Mouse (Mus musculus): Measurements from ENCODE around the gene Trip12. TPM values are rescaled to one million over a fixed set of nuclear protein-coding genes. Genes with fewer than 3 reads are reported as not detected.

The Trip12 gene
- 100 to 1,000 TPM; 197 to 229 TPM for total RNA-seq (2021)
- long read RNA-seq, experiment 1, full-length matches to known transcripts = 1 of 15 reads
- long read RNA-seq, experiment 1, partial matches to known transcripts = 2 of 15 reads
- long read RNA-seq, experiment 1, other reads (novel, unspliced or antisense) = 12 of 15 reads
- long read RNA-seq, experiment 2, full-length matches to known transcripts = 3 of 37 reads
- long read RNA-seq, experiment 2, partial matches to known transcripts = 23 of 37 reads
- long read RNA-seq, experiment 2, other reads (novel, unspliced or antisense) = 11 of 37 reads

- DNase-seq (ENCODE audit: low spot score in 2 of 2) = no peak
Measured at GRCm38 (mm10) chr1:84840018-84840664, at the start of gene Trip12. Trip12 (minus strand) TSS chr1:84840516.

GRCm38 (mm10) chr1:84890005-84890393 is 49.7 kb upstream of the Trip12 start:
- no peak for DNase-seq (ENCODE audit: low spot score in 2 of 2)

GRCm38 (mm10) chr1:84889330-84890004 is 49.2 kb upstream of the Trip12 start:
- DNase-seq (ENCODE audit: low spot score in 2 of 2) = no peak

- DNase-seq (ENCODE audit: low spot score in 2 of 2) = no peak
Measured at GRCm38 (mm10) chr1:84885921-84886320, 45.6 kb upstream of the Trip12 start.

GRCm38 (mm10) chr1:84885174-84885573 is 44.9 kb upstream of the Trip12 start:
- DNase-seq (ENCODE audit: low spot score in 2 of 2) = no peak

GRCm38 (mm10) chr1:84883889-84884288 is 43.6 kb upstream of the Trip12 start:
- no peak for DNase-seq (ENCODE audit: low spot score in 2 of 2)

GRCm38 (mm10) chr1:84882937-84883336 is 42.6 kb upstream of the Trip12 start:
- no peak for DNase-seq (ENCODE audit: low spot score in 2 of 2)

- no peak for DNase-seq (ENCODE audit: low spot score in 2 of 2)
Measured at GRCm38 (mm10) chr1:84882066-84882532, 41.8 kb upstream of the Trip12 start.

- peak in 1 of 2 experiments; percentile 25 for DNase-seq (ENCODE audit: low spot score in 2 of 2)
Measured at GRCm38 (mm10) chr1:84881248-84882065, 41.1 kb upstream of the Trip12 start.

- no peak for DNase-seq (ENCODE audit: low spot score in 2 of 2)
Measured at GRCm38 (mm10) chr1:84879571-84880120, 39.3 kb upstream of the Trip12 start.

GRCm38 (mm10) chr1:84877590-84877989 is 37.3 kb upstream of the Trip12 start:
- DNase-seq (ENCODE audit: low spot score in 2 of 2) = no peak

GRCm38 (mm10) chr1:84872939-84873338 is 32.6 kb upstream of the Trip12 start:
- DNase-seq (ENCODE audit: low spot score in 2 of 2) = no peak

- no peak for DNase-seq (ENCODE audit: low spot score in 2 of 2)
Measured at GRCm38 (mm10) chr1:84872105-84872504, 31.8 kb upstream of the Trip12 start.

- DNase-seq (ENCODE audit: low spot score in 2 of 2) = no peak
Measured at GRCm38 (mm10) chr1:84871131-84871530, 30.8 kb upstream of the Trip12 start.

- DNase-seq (ENCODE audit: low spot score in 2 of 2) = no peak
Measured at GRCm38 (mm10) chr1:84869498-84869897, 29.2 kb upstream of the Trip12 start.

GRCm38 (mm10) chr1:84868841-84869240 is 28.5 kb upstream of the Trip12 start:
- no peak for DNase-seq (ENCODE audit: low spot score in 2 of 2)

GRCm38 (mm10) chr1:84868311-84868710 is 28.0 kb upstream of the Trip12 start:
- no peak for DNase-seq (ENCODE audit: low spot score in 2 of 2)

GRCm38 (mm10) chr1:84866706-84867230 is 26.5 kb upstream of the Trip12 start:
- no peak for DNase-seq (ENCODE audit: low spot score in 2 of 2)

GRCm38 (mm10) chr1:84866231-84866630 is 25.9 kb upstream of the Trip12 start:
- DNase-seq (ENCODE audit: low spot score in 2 of 2) = no peak

GRCm38 (mm10) chr1:84864645-84865044 is 24.3 kb upstream of the Trip12 start:
- DNase-seq (ENCODE audit: low spot score in 2 of 2) = no peak

GRCm38 (mm10) chr1:84861255-84861630 is 20.9 kb upstream of the Trip12 start:
- DNase-seq (ENCODE audit: low spot score in 2 of 2) = no peak
